Mouse (Mus musculus) forebrain, embryonic 13.5 days (tissue): ENCODE results near the gene Noto. TPM values are rescaled to one million over a fixed set of nuclear protein-coding genes. Genes with fewer than 3 reads are reported as not detected.
A peak's percentile ranks its signal among the peaks of the same experiment; 100 is the strongest.

ENCODE experiments used
- ATAC-seq: fragments of 200-750 bp; cut with Nextera tagmentation; 2 replicates; pipeline ENCODE4 v1.8.0; 2017
- H3K27ac ChIP-seq: fragments of 300-500 bp; sonication (generic); 2 replicates; pipeline ENCODE4 v1.5.1; 2015; ENCODE audit warnings: inconsistent platforms, mild to moderate bottlenecking, moderate library complexity
- H3K27me3 ChIP-seq: fragments of 300-500 bp; sonication (generic); 2 replicates; pipeline ENCODE4 v1.6.1; 2015; ENCODE audit warnings: mild to moderate bottlenecking, inconsistent platforms
- H3K36me3 ChIP-seq: fragments of 300-500 bp; sonication (generic); 2 replicates; pipeline ENCODE4 v1.6.1; 2015; ENCODE audit warnings: mild to moderate bottlenecking, inconsistent platforms; ENCODE audit not compliant: poor library complexity, severe bottlenecking
- H3K4me1 ChIP-seq: fragments of 300-500 bp; sonication (generic); 2 replicates; pipeline ENCODE4 v1.6.1; 2015; ENCODE audit warnings: inconsistent platforms
- H3K4me2 ChIP-seq: fragments of 300-500 bp; sonication (generic); 2 replicates; pipeline ENCODE4 v1.6.1; 2015; ENCODE audit warnings: inconsistent platforms, mild to moderate bottlenecking, moderate library complexity
- H3K4me3 ChIP-seq: fragments of 300-500 bp; sonication (generic); 2 replicates; pipeline ENCODE4 v1.5.1; 2015; ENCODE audit warnings: mild to moderate bottlenecking, inconsistent platforms
- H3K9ac ChIP-seq: fragments of 300-500 bp; sonication (generic); 2 replicates; pipeline ENCODE4 v1.6.1; 2015; ENCODE audit warnings: mild to moderate bottlenecking, inconsistent platforms
- H3K9me3 ChIP-seq: fragments of 300-500 bp; sonication (generic); replicated peaks from 2 replicates; pipeline ENCODE4 v1.6.1; 2016; ENCODE audit warnings: inconsistent platforms
- WGBS: fragments of 180-500 bp; shearing (Covaris S2); methylation state at CpG from one replicate; pipeline ENCODE4 v1.1.7; 2015; 5-methylcytosine and 5-hydroxymethylcytosine counted together
- polyA plus RNA-seq: library from polyadenylated mRNA; unstranded; fragments of >200 nt; fragmentation: Nextera tagmentation; extraction: Ambion mirVana; gene quantifications from 2 replicates; pipeline ENCODE4 v1.2.1, GENCODE M21; 2015

Noto gene
- polyA plus RNA-seq, 1 experiment from 2014 or later, result not detected

- H3K9ac ChIP-seq, result no peak overlapping the region
- 33% methylated on average over 6 of the region's 7 CpGs for WGBS
These were observed 31.9 kb upstream of the Noto start for GRCm38 (mm10) chr6:85391803-85392202.

GRCm38 (mm10) chr6:85395360-85395759 is 28.3 kb upstream of the Noto start:
- Histone ChIP-seq H3K4me2 (no peak overlapping the region), H3K27ac (no peak overlapping the region), H3K9me3 (0 out of 2 replicates have a peak, but pooled peaks cover 3% of the 10 kb centered on the region), H3K36me3 (no peaks in the 10 kb centered on the region), H3K4me1 (peaks cover 9% of the 10 kb centered on the region), H3K27me3 (no peaks in the 10 kb centered on the region), H3K4me3 (no peak overlapping the region), H3K9ac (no peak overlapping the region)
- 84% methylated on average over 2 of the region's 2 CpGs for WGBS
- ATAC-seq, result no peak

More at GRCm38 (mm10) chr6:85391803-85392202, 31.9 kb upstream of the Noto start:
- Histone ChIP-seq H3K4me3 (no peak overlapping the region), H3K27ac (no peak overlapping the region), H3K36me3 (no peaks in the 10 kb centered on the region), H3K9me3 (0 out of 2 replicates have a peak, but pooled peaks cover 3% of the 10 kb centered on the region), H3K4me2 (no peak overlapping the region), H3K4me1 (no peaks in the 10 kb centered on the region), H3K27me3 (no peaks in the 10 kb centered on the region)
- no peak for ATAC-seq

- peaks cover 9% of the 10 kb centered on the region for H3K4me1 ChIP-seq
- no peak overlapping the region for H3K4me2 ChIP-seq
- no peaks in the 10 kb centered on the region for H3K27me3 ChIP-seq
- H3K9ac ChIP-seq, result no peak overlapping the region
- H3K36me3 ChIP-seq, result no peaks in the 10 kb centered on the region
- no peak overlapping the region for H3K27ac ChIP-seq
- 0 out of 2 replicates have a peak, but pooled peaks cover 3% of the 10 kb centered on the region for H3K9me3 ChIP-seq
- H3K4me3 ChIP-seq, result no peak overlapping the region
- no peak for ATAC-seq
- WGBS, result 35% methylated on average over 1 of the region's 1 CpGs
These were observed 26.5 kb upstream of the Noto start for GRCm38 (mm10) chr6:85397165-85397564.

- no peaks in the 10 kb centered on the region for H3K27me3 ChIP-seq
- H3K9me3 ChIP-seq, result 0 out of 2 replicates have a peak, but pooled peaks cover 3% of the 10 kb centered on the region
- no peak overlapping the region for H3K4me2 ChIP-seq
- no peak overlapping the region for H3K4me3 ChIP-seq
- peak overlapping the region; percentile 40 for H3K27ac ChIP-seq
- H3K4me1 ChIP-seq, result peaks cover 15% of the 10 kb centered on the region
- 38% methylated on average over 5 of the region's 5 CpGs for WGBS
- H3K36me3 ChIP-seq, result no peaks in the 10 kb centered on the region
- peak; percentile 79 for ATAC-seq
- H3K9ac ChIP-seq, result no peak overlapping the region
These were observed 24.0 kb upstream of the Noto start for GRCm38 (mm10) chr6:85399715-85400114.

- no peak for ATAC-seq
- 0 out of 2 replicates have a peak overlapping the region, but pooled peaks have one; percentile 4 for H3K27ac ChIP-seq
- H3K4me1 ChIP-seq, result peaks cover 15% of the 10 kb centered on the region
- 49% methylated on average over 2 of the region's 2 CpGs for WGBS
- no peak overlapping the region for H3K4me3 ChIP-seq
- H3K36me3 ChIP-seq, result no peaks in the 10 kb centered on the region
- H3K27me3 ChIP-seq, result peaks cover 13% of the 10 kb centered on the region
- no peak overlapping the region for H3K4me2 ChIP-seq
- no peak overlapping the region for H3K9ac ChIP-seq
- no peaks in the 10 kb centered on the region for H3K9me3 ChIP-seq
These were observed 21.1 kb upstream of the Noto start for GRCm38 (mm10) chr6:85402613-85403012.

GRCm38 (mm10) chr6:85403039-85403438 is 20.6 kb upstream of the Noto start:
- H3K4me2 ChIP-seq, result no peak overlapping the region
- no peak for ATAC-seq
- peaks cover 17% of the 10 kb centered on the region for H3K27me3 ChIP-seq
- WGBS, result 60% methylated on average over 10 of the region's 10 CpGs
- H3K9me3 ChIP-seq, result no peaks in the 10 kb centered on the region
- H3K4me3 ChIP-seq, result no peak overlapping the region
- peak overlapping the region; percentile 41; the same call in 1 of the 2 replicates for H3K27ac ChIP-seq
- H3K9ac ChIP-seq, result no peak overlapping the region
- peaks cover 15% of the 10 kb centered on the region for H3K4me1 ChIP-seq
- H3K36me3 ChIP-seq, result no peaks in the 10 kb centered on the region

- H3K27me3 ChIP-seq, result peaks cover 43% of the 10 kb centered on the region
- peak overlapping the region; percentile 29 for H3K4me3 ChIP-seq
- H3K9me3 ChIP-seq, result no peaks in the 10 kb centered on the region
- H3K36me3 ChIP-seq, result no peaks in the 10 kb centered on the region
- WGBS, result 1% methylated on average over 31 of the region's 31 CpGs
- peak overlapping the region; percentile 57 for H3K4me2 ChIP-seq
- H3K9ac ChIP-seq, result peak overlapping the region; percentile 60
- ATAC-seq, result no peak
- H3K27ac ChIP-seq, result no peak overlapping the region
- H3K4me1 ChIP-seq, result peaks cover 7% of the 10 kb centered on the region
These were observed 14.7 kb upstream of the Noto start for GRCm38 (mm10) chr6:85409003-85409402.

GRCm38 (mm10) chr6:85410771-85411273 is 12.9 kb upstream of the Noto start:
- ATAC-seq, result peak; percentile 89
- Histone ChIP-seq H3K9me3 (no peaks in the 10 kb centered on the region), H3K4me3 (no peak overlapping the region), H3K27ac (no peak overlapping the region), H3K9ac (no peak overlapping the region), H3K27me3 (peaks cover 43% of the 10 kb centered on the region), H3K4me2 (no peak overlapping the region), H3K36me3 (no peaks in the 10 kb centered on the region), H3K4me1 (peaks cover 7% of the 10 kb centered on the region)
- WGBS, result 9% methylated on average over 13 of the region's 13 CpGs

GRCm38 (mm10) chr6:85415829-85416228 is 7.9 kb upstream of the Noto start:
- H3K9me3 ChIP-seq, result no peaks in the 10 kb centered on the region
- H3K9ac ChIP-seq, result no peak overlapping the region
- ATAC-seq, result no peak
- H3K4me1 ChIP-seq, result no peaks in the 10 kb centered on the region
- no peak overlapping the region for H3K4me2 ChIP-seq
- no peak overlapping the region for H3K4me3 ChIP-seq
- H3K36me3 ChIP-seq, result no peaks in the 10 kb centered on the region
- no peaks in the 10 kb centered on the region for H3K27me3 ChIP-seq
- WGBS, result 42% methylated on average over 3 of the region's 3 CpGs
- H3K27ac ChIP-seq, result no peak overlapping the region

GRCm38 (mm10) chr6:85419150-85419549 is 4.5 kb upstream of the Noto start:
- Histone ChIP-seq H3K9me3 (no peaks in the 10 kb centered on the region), H3K4me2 (no peak overlapping the region), H3K9ac (no peak overlapping the region), H3K27me3 (peaks cover 9% of the 10 kb centered on the region; the same call in 1 of the 2 replicates), H3K4me1 (no peaks in the 10 kb centered on the region), H3K4me3 (no peak overlapping the region), H3K27ac (no peak overlapping the region), H3K36me3 (no peaks in the 10 kb centered on the region)
- ATAC-seq, result no peak
- 88% methylated on average over 2 of the region's 2 CpGs for WGBS

- Histone ChIP-seq H3K9ac (peak overlapping the region; percentile 81), H3K4me3 (peak overlapping the region; percentile 63), H3K27ac (no peak overlapping the region), H3K27me3 (no peaks in the 10 kb centered on the region), H3K9me3 (no peaks in the 10 kb centered on the region), H3K4me2 (peak overlapping the region; percentile 92), H3K36me3 (no peaks in the 10 kb centered on the region), H3K4me1 (peaks cover 7% of the 10 kb centered on the region; the same call in 1 of the 2 replicates)
- 50% methylated on average over 8 of the region's 8 CpGs for WGBS
- ATAC-seq, result peak; percentile 69
These were observed 7.7 kb downstream of the Noto start for GRCm38 (mm10) chr6:85431274-85431841.

- peak; percentile 83 for ATAC-seq
- under 1% methylated on average over 39 of the region's 39 CpGs for WGBS
- H3K27ac ChIP-seq, result no peak within 1 kb of the TSS
- peak within 1 kb of the TSS; percentile 81 for H3K9ac ChIP-seq
- H3K9me3 ChIP-seq, result no peaks in the 10 kb centered on the region
- H3K27me3 ChIP-seq, result no peaks in the 10 kb centered on the region
- H3K4me3 ChIP-seq, result peak within 1 kb of the TSS; percentile 63
- no peaks in the 10 kb centered on the region for H3K36me3 ChIP-seq
- peaks cover 7% of the 10 kb centered on the region; the same call in 1 of the 2 replicates for H3K4me1 ChIP-seq
- H3K4me2 ChIP-seq, result peak within 1 kb of the TSS; percentile 92
These were observed 8.3 kb downstream of the Noto start, which contains the start of gene Smyd5 for GRCm38 (mm10) chr6:85431842-85432431. TSS of gene Smyd5 (plus strand) at chr6:85431989.
